Mouse (Mus musculus): ENCODE data around the gene Pde10a. TPM values are rescaled to one million over a fixed set of nuclear protein-coding genes. Genes with fewer than 3 reads are reported as not detected.

Pde10a gene
- total and polyA plus RNA-seq, 3 experiments, result 0.04 to 0.41 (median 0.21) TPM

DNA sequence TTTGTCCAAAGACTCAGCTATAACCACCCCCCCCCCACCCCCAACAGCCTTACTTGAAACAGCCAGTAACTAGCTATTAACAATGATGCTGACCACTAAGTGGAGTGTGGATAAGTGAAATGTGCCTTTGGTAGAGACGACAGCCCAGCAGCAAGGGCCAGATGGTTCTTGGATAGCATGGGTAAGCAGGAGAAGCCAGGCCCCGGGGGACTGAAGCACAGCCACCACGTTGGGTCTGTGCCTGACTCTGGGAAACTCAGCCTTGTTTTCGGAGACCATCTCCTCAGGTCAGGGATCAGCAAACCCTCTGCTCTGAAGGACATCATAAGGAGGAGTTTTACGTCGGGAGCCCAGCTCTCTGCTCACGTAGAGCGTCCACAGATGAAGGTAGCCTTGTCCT lies 427.8 kb downstream of the Pde10a start:
- H3K79me2 ChIP-seq (replicated peaks; ENCODE audit: control insufficient read depth, extremely low read depth, insufficient read depth, poor library complexity, severe bottlenecking), result no peaks in the 10 kb centered on the region
- H3K4me3 ChIP-seq (replicated peaks in 1 of 3; ENCODE audit: low read depth in 2 of 3, low read length in 2 of 3, poor library complexity in 1 of 3), result no peak overlapping the region
- no peak overlapping the region for H3K9ac ChIP-seq (ENCODE audit: insufficient read depth, low read depth)
- dilution Hi-C loops (cut with MboI; ENCODE audit: extremely low pct_ligation_motif_present, extremely low pct_unique_long_range_greater_than_20kb, low sequenced_read_pairs) (no loop called here), in situ Hi-C loops (cut with MboI; ENCODE audit: low pct_ligation_motif_present, low pct_unique_long_range_greater_than_20kb, low sequenced_read_pairs) (no loop called here)
- no peaks in the 10 kb centered on the region for H3K36me3 ChIP-seq (replicated peaks in 1 of 2; ENCODE audit: control insufficient read depth in 1 of 2, insufficient read depth in 1 of 2, low read length in 1 of 2)
- no peak for DNase-seq (ENCODE audit: extremely low read depth)
- no peaks in the 10 kb centered on the region for H3K27me3 ChIP-seq (replicated peaks)
- no peak overlapping the region for H3K4me2 ChIP-seq (ENCODE audit: insufficient read depth, low read depth, poor library complexity, severe bottlenecking)
- no peak overlapping the region for H3K27ac ChIP-seq (ENCODE audit: insufficient read depth, low read depth)
- TF ChIP-seq NELFE (IDR thresholded peaks at IDR 0.05; ENCODE audit: low read depth, low read length), result no peak
- peaks cover 6% of the 10 kb centered on the region in 2 experiments; a peak in 3 of 4 replicates for H3K4me1 ChIP-seq (ENCODE audit: control insufficient read depth in 1 of 2, insufficient read depth in 2 of 2)
- H3K9me3 ChIP-seq (replicated peaks; ENCODE audit: low read length), result no peaks in the 10 kb centered on the region

DNA sequence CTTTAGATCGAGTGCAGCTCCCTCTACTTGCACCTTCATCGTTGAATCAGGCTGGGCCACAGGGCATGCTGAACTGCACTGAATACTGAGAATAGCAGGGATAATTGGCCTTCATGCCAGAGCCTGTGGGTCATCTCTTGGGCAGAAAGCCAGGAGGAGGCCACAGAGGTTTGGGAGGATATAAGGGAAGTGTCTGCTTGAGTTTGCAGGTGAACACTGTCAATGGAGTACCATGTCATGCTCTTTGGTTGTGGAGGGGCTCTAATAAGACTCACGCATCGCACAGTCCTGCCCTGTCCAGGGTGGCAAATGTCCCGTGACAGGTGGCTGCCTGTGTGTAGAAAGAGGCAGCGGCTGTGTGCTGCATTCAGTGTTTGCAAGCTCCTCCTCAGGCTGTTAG lies 433.0 kb downstream of the Pde10a start:
- dilution Hi-C loops (cut with MboI; ENCODE audit: extremely low pct_ligation_motif_present, extremely low pct_unique_long_range_greater_than_20kb, low sequenced_read_pairs), result no loop called here
- no peaks in the 10 kb centered on the region for H3K27me3 ChIP-seq (replicated peaks)

DNA sequence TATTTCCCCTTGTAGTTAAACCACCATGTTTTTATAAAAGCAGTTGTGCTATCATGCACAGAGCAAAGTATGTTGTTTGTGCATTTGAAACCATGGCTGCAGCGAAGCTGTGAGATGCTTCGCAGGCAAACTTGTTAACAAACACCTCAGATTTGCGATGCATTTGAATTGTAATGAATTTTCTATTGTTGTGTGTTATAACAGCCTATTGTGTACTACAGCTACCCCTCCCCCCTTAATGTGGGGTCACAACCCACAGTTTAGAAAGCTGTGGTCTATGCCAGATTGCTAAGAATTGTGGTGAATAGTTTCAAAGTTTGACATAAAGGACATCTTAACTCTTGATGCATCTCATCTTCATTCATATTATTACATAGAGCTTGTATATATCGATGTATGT lies 435.2 kb downstream of the Pde10a start:
- Histone ChIP-seq H3K4me1 (ENCODE audit: control insufficient read depth in 1 of 2, insufficient read depth in 2 of 2) (no peaks in the 10 kb centered on the region), H3K27me3 (replicated peaks) (no peaks in the 10 kb centered on the region), H3K27ac (ENCODE audit: insufficient read depth, low read depth) (no peak overlapping the region), H3K36me3 (replicated peaks in 1 of 2; ENCODE audit: control insufficient read depth in 1 of 2, insufficient read depth in 1 of 2, low read length in 1 of 2) (no peaks in the 10 kb centered on the region), H3K79me2 (replicated peaks; ENCODE audit: control insufficient read depth, extremely low read depth, insufficient read depth, poor library complexity, severe bottlenecking) (no peaks in the 10 kb centered on the region), H3K4me2 (ENCODE audit: insufficient read depth, low read depth, poor library complexity, severe bottlenecking) (no peak overlapping the region), H3K9ac (ENCODE audit: insufficient read depth, low read depth) (no peak overlapping the region), H3K4me3 (replicated peaks in 1 of 3; ENCODE audit: low read depth in 2 of 3, low read length in 2 of 3, poor library complexity in 1 of 3) (no peak overlapping the region), H3K9me3 (replicated peaks; ENCODE audit: low read length) (no peaks in the 10 kb centered on the region)
- in situ Hi-C loops (cut with MboI; ENCODE audit: low pct_ligation_motif_present, low pct_unique_long_range_greater_than_20kb, low sequenced_read_pairs) (no loop called here), dilution Hi-C loops (cut with MboI; ENCODE audit: extremely low pct_ligation_motif_present, extremely low pct_unique_long_range_greater_than_20kb, low sequenced_read_pairs) (no loop called here)
- TF ChIP-seq POLR2AphosphoS2 (IDR thresholded peaks at IDR 0.05; ENCODE audit: low read depth, low read length) (no peak), SIN3A (IDR thresholded peaks at IDR 0.05; ENCODE audit: low read length) (no peak), NRF1 (IDR thresholded peaks at IDR 0.05; ENCODE audit: low read depth, low read length) (no peak), MYC (IDR thresholded peaks at IDR 0.05; ENCODE audit: low read depth, low read length) (no peak), EP300 (IDR thresholded peaks at IDR 0.05; ENCODE audit: low read length) (no peak), ETS1 (conservative IDR thresholded peaks at IDR 0.05; ENCODE audit: low read depth, low read length) (no peak), RCOR1 (conservative IDR thresholded peaks at IDR 0.05; ENCODE audit: low read depth, low read length) (no peak), CTCF (conservative IDR thresholded peaks at IDR 0.05 in 1 of 2, IDR thresholded peaks at IDR 0.05 in 1 of 2; ENCODE audit: low read depth in 2 of 2, low read length in 2 of 2) (no peak), MXI1 (IDR thresholded peaks at IDR 0.05; ENCODE audit: low read depth, low read length) (no peak), KAT2A (IDR thresholded peaks at IDR 0.05; ENCODE audit: insufficient replicate concordance, low read length) (no peak), USF2 (conservative IDR thresholded peaks at IDR 0.05; ENCODE audit: low read depth, low read length) (no peak), BHLHE40 (IDR thresholded peaks at IDR 0.05; ENCODE audit: low read depth, low read length) (no peak), NELFE (IDR thresholded peaks at IDR 0.05; ENCODE audit: low read depth, low read length) (no peak), MEF2A (IDR thresholded peaks at IDR 0.05; ENCODE audit: borderline replicate concordance, low read depth, low read length) (no peak), JUND (conservative IDR thresholded peaks at IDR 0.05; ENCODE audit: low read depth, low read length) (no peak), ZMIZ1 (IDR thresholded peaks at IDR 0.05; ENCODE audit: low read depth, low read length) (no peak), PAX5 (IDR thresholded peaks at IDR 0.05; ENCODE audit: low read length) (no peak), ZKSCAN1 (IDR thresholded peaks at IDR 0.05; ENCODE audit: borderline replicate concordance, low read depth, low read length) (no peak)
- DNase-seq (ENCODE audit: extremely low read depth), result no peak

More for the DNA sequence above, 433.0 kb downstream of the Pde10a start:
- H3K4me3 ChIP-seq (replicated peaks in 1 of 3; ENCODE audit: low read depth in 2 of 3, low read length in 2 of 3, poor library complexity in 1 of 3), result no peak overlapping the region
- no peak for TF ChIP-seq JUND (conservative IDR thresholded peaks at IDR 0.05; ENCODE audit: low read depth, low read length)
- TF ChIP-seq CHD2 (IDR thresholded peaks at IDR 0.05; ENCODE audit: low read length), result no peak
- TF ChIP-seq TBP (conservative IDR thresholded peaks at IDR 0.05; ENCODE audit: low read depth, low read length), result no peak
- no peak for TF ChIP-seq SMC3 (IDR thresholded peaks at IDR 0.05; ENCODE audit: low read depth, low read length)
- no peak for TF ChIP-seq CTCF (conservative IDR thresholded peaks at IDR 0.05 in 1 of 2, IDR thresholded peaks at IDR 0.05 in 1 of 2; ENCODE audit: low read depth in 2 of 2, low read length in 2 of 2)
- TF ChIP-seq MAFK (IDR thresholded peaks at IDR 0.05; ENCODE audit: insufficient replicate concordance, low read length), result no peak
- in situ Hi-C loops (cut with MboI; ENCODE audit: low pct_ligation_motif_present, low pct_unique_long_range_greater_than_20kb, low sequenced_read_pairs), result no loop called here
- DNase-seq (ENCODE audit: extremely low read depth), result no peak
- peaks cover 0 to 3% of the 10 kb centered on the region in 2 experiments; a peak in 2 of 4 replicates for H3K4me1 ChIP-seq (ENCODE audit: control insufficient read depth in 1 of 2, insufficient read depth in 2 of 2)
- H3K36me3 ChIP-seq (replicated peaks in 1 of 2; ENCODE audit: control insufficient read depth in 1 of 2, insufficient read depth in 1 of 2, low read length in 1 of 2), result no peaks in the 10 kb centered on the region
- H3K79me2 ChIP-seq (replicated peaks; ENCODE audit: control insufficient read depth, extremely low read depth, insufficient read depth, poor library complexity, severe bottlenecking), result no peaks in the 10 kb centered on the region
- no peak overlapping the region for H3K4me2 ChIP-seq (ENCODE audit: insufficient read depth, low read depth, poor library complexity, severe bottlenecking)
- H3K9me3 ChIP-seq (replicated peaks; ENCODE audit: low read length), result no peaks in the 10 kb centered on the region
- no peak overlapping the region for H3K9ac ChIP-seq (ENCODE audit: insufficient read depth, low read depth)
- H3K27ac ChIP-seq (ENCODE audit: insufficient read depth, low read depth), result no peak overlapping the region

Measured in CH12.LX (cell line).